Mouse (Mus musculus) thymus, adult 2 months (tissue): ENCODE data around the gene AU040320. TPM values are rescaled to one million over a fixed set of nuclear protein-coding genes. Genes with fewer than 3 reads are reported as not detected.

Experiments
- DNase-seq: peaks from one replicate; pipeline ENCODE4 v3.0.0; 2021
- H3K27ac ChIP-seq: fragments of 200-500 bp; 2 replicates; pipeline ENCODE4 v1.5.1; 2012; ENCODE audit warnings: low read length, control low read depth; ENCODE audit not compliant: control insufficient read depth, insufficient read depth
- H3K27me3 ChIP-seq: fragments of 200-500 bp; 2 replicates; pipeline ENCODE4 v1.6.1; 2012; ENCODE audit warnings: mild to moderate bottlenecking, low read length, moderate library complexity, mixed read lengths; ENCODE audit not compliant: control insufficient read depth, insufficient read depth
- H3K36me3 ChIP-seq: fragments of 200-500 bp; 2 replicates; pipeline ENCODE4 v1.6.1; 2012; ENCODE audit warnings: mild to moderate bottlenecking, low read length, moderate library complexity; ENCODE audit not compliant: control insufficient read depth, insufficient read depth
- H3K4me1 ChIP-seq: fragments of 200-500 bp; replicated peaks from 2 replicates; pipeline ENCODE4 v1.6.1; 2012; ENCODE audit warnings: low read length; ENCODE audit not compliant: control insufficient read depth, insufficient read depth
- H3K4me3 ChIP-seq: fragments of 200-500 bp; 2 replicates; pipeline ENCODE4 v1.5.1; 2012; ENCODE audit warnings: mild to moderate bottlenecking, low read length, control low read depth, moderate library complexity; ENCODE audit not compliant: control insufficient read depth, insufficient read depth
- CTCF ChIP-seq: fragments of 200-500 bp; IDR thresholded peaks from 2 replicates; pipeline ENCODE4 v1.5.1; 2012; ENCODE audit warnings: mild to moderate bottlenecking, control low read depth, low read length, moderate library complexity, borderline replicate concordance; ENCODE audit not compliant: control insufficient read depth, poor library complexity, insufficient read depth; ENCODE audit errors: extremely low read depth
- POLR2A ChIP-seq: fragments of 200-500 bp; IDR thresholded peaks from 2 replicates; pipeline ENCODE4 v1.6.1; 2012; ENCODE audit warnings: mild to moderate bottlenecking, low read length, control low read depth, moderate library complexity; ENCODE audit not compliant: control insufficient read depth, poor library complexity, insufficient read depth; ENCODE audit errors: extremely low read depth
- WGBS: fragments of 180-500 bp; shearing (Covaris S2); methylation state at CpG from one replicate; pipeline ENCODE4 v1.1.7; 2018; 5-methylcytosine and 5-hydroxymethylcytosine counted together
- polyA plus RNA-seq: library from polyadenylated mRNA; depleted of rRNA; stranded (reverse); fragments of >200 nt; gene quantifications from 2 replicates; pipeline ENCODE4 v1.2.3, GENCODE M21; 2012; rRNA removed

AU040320 gene
- polyA plus RNA-seq, 1 experiment: 40.0 TPM

DNA sequence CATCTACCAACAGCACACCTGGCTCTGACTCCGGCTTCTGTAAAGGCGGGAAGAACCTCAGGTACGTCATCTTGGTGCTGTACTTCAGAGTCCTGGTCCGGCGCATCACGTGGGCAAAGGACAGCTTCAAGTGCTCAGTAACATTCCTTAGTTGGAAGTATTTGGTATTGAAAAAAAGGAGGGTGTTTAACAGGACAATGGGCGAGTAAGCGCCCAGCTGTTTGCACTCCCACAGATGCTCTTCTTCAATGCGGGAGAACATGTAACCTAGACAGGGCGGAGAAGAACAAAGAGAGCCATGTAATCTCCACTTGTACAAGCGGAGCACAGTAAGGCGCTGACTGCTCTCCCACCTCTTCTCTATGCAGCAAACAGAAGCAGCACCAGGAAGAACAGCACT lies 115.4 kb downstream of the AU040320 start:
- peaks cover 9% of the 10 kb centered on the region; the same call in 1 of the 2 replicates for H3K36me3 ChIP-seq
- no peak for DNase-seq
- 86% methylated on average over 12 of the region's 12 CpGs for WGBS
- H3K4me3 ChIP-seq: no peak overlapping the region
- H3K27me3 ChIP-seq: no peaks in the 10 kb centered on the region
- no peaks in the 10 kb centered on the region for H3K4me1 ChIP-seq
- TF ChIP-seq CTCF: no peak
- no peak for TF ChIP-seq POLR2A
- H3K27ac ChIP-seq: no peak overlapping the region

DNA sequence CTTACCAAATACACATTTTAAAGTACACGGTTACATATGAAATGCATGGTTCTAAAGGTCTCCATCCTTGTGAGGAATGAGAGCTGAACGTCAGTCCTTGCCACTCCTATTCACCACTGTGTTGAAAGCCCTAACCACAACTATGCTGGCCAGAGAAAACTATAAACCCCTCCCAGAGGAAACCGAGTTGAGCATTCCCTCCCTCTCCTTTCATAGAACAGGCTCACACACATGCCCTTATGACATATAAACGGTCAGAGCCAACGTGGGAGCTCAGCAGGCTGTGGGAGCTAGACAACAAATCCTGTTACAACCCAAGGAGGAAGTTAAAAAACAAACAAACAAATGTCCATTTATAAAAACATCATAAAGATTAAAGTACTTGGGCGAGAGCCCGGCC lies 119.4 kb downstream of the AU040320 start:
- no peaks in the 10 kb centered on the region for H3K4me1 ChIP-seq

DNA sequence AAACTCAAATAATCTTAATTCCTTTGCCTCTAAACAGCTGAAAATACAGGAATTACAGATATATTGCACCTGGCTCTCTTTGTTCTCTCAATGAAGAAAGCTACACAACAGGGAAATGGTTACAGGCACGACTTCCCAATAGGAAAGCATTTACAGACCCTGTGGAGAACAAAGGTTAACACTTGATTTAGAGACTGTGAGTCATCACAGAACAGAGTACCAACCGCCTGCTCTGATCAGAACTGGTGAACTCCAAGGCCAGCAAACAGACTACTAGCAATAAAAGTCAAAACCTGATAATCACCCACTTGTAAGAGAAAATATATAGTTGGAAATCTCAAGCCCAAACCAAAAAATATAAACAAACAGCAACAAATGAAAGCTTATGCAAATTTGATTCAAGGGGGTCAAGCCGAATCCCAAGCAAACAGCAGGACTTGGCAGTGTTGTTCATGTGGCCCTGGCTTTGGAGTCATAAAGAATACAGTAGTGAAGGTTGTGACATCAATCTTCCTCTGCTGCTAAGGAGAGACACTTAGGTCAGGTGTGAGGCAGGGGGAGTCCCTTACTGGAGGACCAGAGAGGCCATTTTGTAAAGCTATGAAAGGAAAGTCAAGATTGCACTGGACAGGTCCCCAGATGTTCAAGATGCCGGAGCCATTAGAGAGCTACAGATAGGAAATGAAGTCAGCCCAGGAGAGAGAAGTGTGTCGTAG lies 126.4 kb downstream of the AU040320 start:
- Histone ChIP-seq H3K27me3 (no peaks in the 10 kb centered on the region), H3K4me3 (no peak overlapping the region), H3K36me3 (peaks cover 12% of the 10 kb centered on the region), H3K27ac (no peak overlapping the region), H3K4me1 (no peaks in the 10 kb centered on the region)
- DNase-seq: no peak
- TF ChIP-seq POLR2A (no peak), CTCF (no peak)
- WGBS: 93% methylated on average over 5 of the region's 5 CpGs

More for the DNA sequence above, 119.4 kb downstream of the AU040320 start:
- DNase-seq: no peak
- no peak for TF ChIP-seq POLR2A
- no peak for TF ChIP-seq CTCF
- Histone ChIP-seq H3K27me3 (no peaks in the 10 kb centered on the region), H3K4me3 (no peak overlapping the region), H3K27ac (no peak overlapping the region), H3K36me3 (peaks cover 4% of the 10 kb centered on the region; the same call in 1 of the 2 replicates)
- WGBS: 85% methylated on average over 7 of the region's 7 CpGs

DNA sequence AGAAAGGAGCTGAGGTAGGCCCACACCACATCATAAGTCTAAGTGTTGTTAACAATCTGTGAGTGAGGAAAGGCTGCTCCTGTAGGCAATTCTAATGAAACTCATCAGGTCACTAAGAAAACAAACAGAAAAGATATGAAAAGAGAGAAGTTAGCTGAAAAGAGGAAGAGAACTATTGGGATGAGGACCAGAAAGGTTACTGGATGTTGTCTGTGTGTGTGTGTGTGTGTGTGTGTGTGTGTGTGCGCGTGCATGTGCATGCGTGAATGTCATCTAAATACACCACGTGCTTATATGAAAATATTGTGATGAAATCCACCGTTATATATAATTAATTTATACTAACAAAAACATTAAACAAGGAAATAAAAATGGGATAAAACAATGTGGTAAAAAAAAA lies 130.3 kb downstream of the AU040320 start:
- H3K27me3 ChIP-seq: no peaks in the 10 kb centered on the region
- 93% methylated on average over 5 of the region's 5 CpGs for WGBS
- TF ChIP-seq POLR2A (no peak), CTCF (no peak)
- H3K27ac ChIP-seq: no peak overlapping the region
- H3K4me3 ChIP-seq: no peak overlapping the region
- no peaks in the 10 kb centered on the region for H3K4me1 ChIP-seq
- peaks cover 16% of the 10 kb centered on the region for H3K36me3 ChIP-seq
- no peak for DNase-seq

DNA sequence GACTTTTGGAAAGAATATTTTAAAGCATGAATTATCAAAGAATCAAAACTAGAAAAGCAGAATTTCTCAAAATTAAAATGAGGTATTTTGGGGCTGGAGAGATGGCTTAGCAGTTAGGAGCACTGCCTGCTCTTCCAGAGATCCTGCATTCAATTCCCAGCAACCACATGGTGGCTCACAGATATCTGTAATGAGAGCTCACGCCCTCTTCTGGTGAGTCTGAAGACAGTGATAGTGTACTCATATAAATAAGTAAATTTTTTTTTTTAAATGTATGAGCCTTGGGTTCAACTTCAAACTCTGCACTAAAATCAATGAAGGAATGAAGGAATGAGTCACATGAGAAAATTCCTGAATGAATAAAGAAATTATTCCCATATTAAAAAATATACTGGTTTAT lies 132.6 kb downstream of the AU040320 start:
- WGBS: 92% methylated on average over 1 of the region's 1 CpGs
- Histone ChIP-seq H3K27me3 (no peaks in the 10 kb centered on the region), H3K36me3 (peaks cover 30% of the 10 kb centered on the region), H3K27ac (no peak overlapping the region), H3K4me1 (no peaks in the 10 kb centered on the region), H3K4me3 (no peak overlapping the region)
- no peak for TF ChIP-seq POLR2A
- TF ChIP-seq CTCF: no peak
- no peak for DNase-seq

DNA sequence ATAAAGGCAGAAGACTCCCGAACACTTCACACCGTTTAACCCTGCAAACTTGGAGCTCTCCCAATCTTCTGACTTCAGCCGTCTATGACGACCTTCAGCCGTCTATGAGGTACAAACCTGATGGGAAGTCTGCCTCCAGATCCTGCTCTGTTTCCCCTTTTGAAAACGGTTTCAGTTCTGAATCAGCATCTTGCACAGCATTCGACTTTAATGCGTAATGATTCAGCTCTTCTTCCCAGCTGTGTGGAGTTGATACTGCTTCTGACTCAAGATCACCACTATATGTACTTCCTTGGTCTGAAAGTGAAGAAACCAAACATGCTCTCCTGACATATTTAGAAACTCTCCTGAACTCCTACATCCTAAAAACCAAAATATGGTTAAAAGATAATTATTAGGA lies 136.5 kb downstream of the AU040320 start:
- no peak for TF ChIP-seq POLR2A
- TF ChIP-seq CTCF: no peak
- WGBS: 78% methylated on average over 8 of the region's 8 CpGs
- no peak for DNase-seq
- no peaks in the 10 kb centered on the region for H3K4me1 ChIP-seq
- H3K27ac ChIP-seq: no peak overlapping the region
- peaks cover 35% of the 10 kb centered on the region for H3K36me3 ChIP-seq
- no peaks in the 10 kb centered on the region for H3K27me3 ChIP-seq
- no peak overlapping the region for H3K4me3 ChIP-seq

Other genes with a start within 250 kb of the AU040320 start
- gene Ago4, start 220.1 kb upstream of the AU040320 start, polyA plus RNA-seq: 0.48 and 0.62 TPM in 2 replicates
- gene Clspn, start 196.6 kb upstream of the AU040320 start, polyA plus RNA-seq: 8.1 and 11.4 TPM in 2 replicates
- gene 5730409E04Rik, start 143.7 kb upstream of the AU040320 start, polyA plus RNA-seq: 3.6 and 4.6 TPM in 2 replicates
- gene Psmb2, start 75.9 kb upstream of the AU040320 start, polyA plus RNA-seq: 229 and 262 TPM in 2 replicates
- gene Tfap2e, start 17.3 kb upstream of the AU040320 start, polyA plus RNA-seq: 0.07 and 0.20 TPM in 2 replicates
- 53.6 and 60.4 TPM in 2 replicates for gene Ncdn, start 106 bp upstream of the AU040320 start, polyA plus RNA-seq
- gene Zmym4, start 214.6 kb downstream of the AU040320 start, polyA plus RNA-seq: 7.9 and 8.9 TPM in 2 replicates